Mouse (Mus musculus) bone marrow, adult 2 months (tissue): Measurements from ENCODE around the gene Slc27a1.

ENCODE experiments used
- CTCF ChIP-seq: fragments of 200-500 bp; IDR thresholded peaks from 2 replicates; pipeline ENCODE4 v1.5.1; 2011; ENCODE audit warnings: low read length, control low read depth; ENCODE audit not compliant: control insufficient read depth, insufficient read depth
- POLR2A ChIP-seq: fragments of 200-500 bp; IDR thresholded peaks from 2 replicates; pipeline ENCODE4 v1.6.1; 2011; ENCODE audit warnings: low read depth, mild to moderate bottlenecking, control low read depth, low read length, borderline replicate concordance; ENCODE audit not compliant: control insufficient read depth

GRCm38 (mm10) chr8:71558958-71559690 lies 9.6 kb upstream of the Slc27a1 start:
- TF ChIP-seq CTCF: no peak
- 0 out of 2 replicates have a peak, but pooled peaks have one; percentile 39 for TF ChIP-seq POLR2A
